Mouse (Mus musculus): ENCODE measurements around the gene Plekha7.

The Plekha7 gene

DNA sequence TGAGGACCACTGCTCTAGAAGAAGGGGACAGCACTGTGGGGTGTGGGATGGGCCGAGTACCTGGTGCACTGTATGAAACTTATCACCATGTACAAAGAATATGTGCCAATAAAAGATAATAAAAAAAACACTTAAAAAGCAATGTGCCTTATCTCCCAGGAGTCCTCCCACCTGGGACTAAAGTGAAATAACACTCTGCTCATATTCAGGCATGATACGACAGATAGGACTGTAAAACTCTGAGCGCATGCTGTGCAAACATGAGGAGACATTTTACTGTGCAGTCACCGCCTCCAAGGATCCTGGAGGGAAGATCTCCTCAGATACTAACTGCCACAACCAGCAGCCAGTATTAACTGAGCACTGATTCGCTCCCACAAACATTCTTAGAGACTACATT lies 53.5 kb downstream of the Plekha7 start:
- in situ Hi-C loops (cut with MboI, MseI) = loop anchor here in 1 of 2 experiments (5.0 kb wide), 1 partner anchor 58 kb away; no protein-coding TSS in a partner anchor

DNA sequence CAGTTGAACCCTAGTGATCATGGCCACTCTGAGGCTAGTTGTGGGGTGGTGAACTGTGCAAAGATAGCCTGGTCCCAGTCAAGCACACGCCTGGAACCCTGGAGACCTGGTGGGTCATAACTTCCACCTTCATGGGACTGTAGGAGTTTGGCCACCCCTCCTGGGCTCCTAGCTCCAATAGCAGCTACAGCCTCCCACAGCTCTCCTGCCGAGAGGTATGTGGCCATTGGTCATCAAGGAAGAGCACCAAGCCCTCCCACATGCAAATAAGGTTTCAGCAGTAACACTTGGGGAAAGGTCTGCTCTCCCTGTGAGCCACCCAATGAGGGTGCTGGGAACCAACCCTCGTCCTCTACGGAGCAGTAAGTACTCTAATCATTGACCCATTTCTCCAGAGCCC lies 55.7 kb downstream of the Plekha7 start:
- in situ Hi-C loops (cut with MboI, MseI) = loop anchor here in 1 of 2 experiments (5.0 kb wide), 1 partner anchor 60 kb away; no protein-coding TSS in a partner anchor

DNA sequence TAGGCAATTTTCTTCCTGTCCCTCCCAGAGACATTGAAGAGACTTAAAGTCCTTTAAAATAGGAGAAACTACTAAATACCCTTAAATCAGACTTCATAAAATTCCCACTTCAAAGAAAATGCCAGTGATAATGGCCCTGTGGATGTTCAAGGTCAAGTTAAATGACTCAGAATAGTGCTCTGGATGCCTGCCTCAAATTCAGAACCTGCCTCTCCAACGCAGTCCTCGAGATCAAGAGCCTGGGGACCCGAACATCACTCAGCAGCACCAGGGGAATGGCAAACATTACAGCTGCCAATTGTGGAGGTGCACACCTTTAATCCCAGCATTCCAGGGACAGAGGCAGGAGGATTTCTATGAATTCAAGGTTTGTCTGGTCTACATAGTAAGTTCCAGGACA lies 56.7 kb downstream of the Plekha7 start:
- in situ Hi-C loops (cut with MboI, MseI) = loop anchor here in 1 of 2 experiments (5.0 kb wide), 1 partner anchor 61 kb away; no protein-coding TSS in a partner anchor

DNA sequence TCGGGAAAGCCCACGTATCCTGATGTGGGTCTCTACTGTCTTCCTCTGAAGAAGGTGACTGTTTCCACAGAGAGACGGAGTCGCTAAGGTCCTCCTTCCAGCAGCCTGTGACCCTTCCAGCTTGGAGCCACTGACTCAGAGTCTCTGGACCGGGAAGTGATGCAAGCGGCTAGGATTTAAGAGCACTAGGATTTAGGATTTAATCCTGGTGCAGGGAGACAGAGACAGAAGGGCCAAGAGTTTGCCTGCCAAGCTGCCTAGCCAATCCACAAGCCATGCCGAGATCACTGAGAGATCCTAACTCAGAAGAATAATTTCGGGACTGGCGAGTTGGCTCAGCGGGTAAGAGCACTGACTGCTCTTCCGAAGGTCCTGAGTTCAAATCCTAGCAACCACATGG lies 59.6 kb downstream of the Plekha7 start:
- in situ Hi-C loops (cut with MboI, MseI) = loop anchor here in 1 of 2 experiments (25.0 kb wide), 1 partner anchor 364 kb away; no protein-coding TSS in a partner anchor

DNA sequence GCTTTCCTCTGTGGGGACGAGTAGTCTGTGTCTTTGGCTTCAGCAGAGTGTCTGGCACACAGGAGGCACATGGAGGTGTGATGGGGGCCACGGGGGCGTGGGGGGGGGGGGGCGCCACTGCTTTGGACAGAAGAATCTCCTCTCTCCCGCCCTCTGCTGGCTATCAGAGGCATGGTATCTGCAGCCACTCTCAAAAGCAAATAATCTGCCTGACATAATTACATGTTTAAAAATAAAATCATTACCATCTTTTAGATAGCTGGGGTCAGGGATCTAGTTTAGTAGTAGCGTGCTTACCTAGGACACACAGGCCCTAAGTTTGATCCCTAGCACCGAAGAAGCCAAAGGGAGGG lies 60.8 kb downstream of the Plekha7 start:
- in situ Hi-C loops (cut with MboI, MseI) = loop anchor here in 1 of 2 experiments (25.0 kb wide), 1 partner anchor 365 kb away; no protein-coding TSS in a partner anchor

DNA sequence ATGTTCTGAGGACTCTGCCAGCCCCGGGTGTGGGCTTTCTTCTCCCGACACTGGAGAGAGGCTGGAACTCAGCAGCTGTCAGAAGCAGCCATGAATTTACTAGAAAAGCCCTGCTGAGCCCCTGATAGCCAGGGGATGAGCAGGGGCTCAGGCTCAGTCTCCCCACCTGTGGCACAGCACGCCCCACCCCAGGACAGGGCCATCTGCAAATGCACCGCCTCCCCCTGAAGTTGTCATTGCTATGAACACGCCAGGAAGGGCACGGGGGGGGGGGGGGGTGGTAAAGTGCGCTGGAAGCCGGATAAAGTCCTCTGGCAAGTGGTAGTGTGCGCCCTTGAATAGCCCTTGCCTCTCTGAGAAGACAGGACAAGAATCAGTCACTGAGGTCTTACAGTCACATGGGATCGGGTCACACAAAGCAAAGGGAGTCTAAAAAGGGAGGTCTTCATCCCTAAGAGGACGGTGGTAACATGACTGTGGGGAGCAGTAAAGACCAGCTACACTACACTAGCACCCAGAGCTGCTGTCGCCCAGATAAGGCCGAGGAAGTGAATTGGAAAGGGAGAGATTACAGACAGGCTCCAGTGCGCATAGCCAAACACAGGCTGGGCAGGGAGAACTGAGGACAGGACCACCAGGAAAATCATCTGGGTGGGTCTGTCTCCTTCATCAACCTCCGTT lies 61.3 kb downstream of the Plekha7 start:
- in situ Hi-C loops (cut with MboI, MseI) = loop anchor here in 1 of 2 experiments (25.0 kb wide), 1 partner anchor 365 kb away; no protein-coding TSS in a partner anchor

DNA sequence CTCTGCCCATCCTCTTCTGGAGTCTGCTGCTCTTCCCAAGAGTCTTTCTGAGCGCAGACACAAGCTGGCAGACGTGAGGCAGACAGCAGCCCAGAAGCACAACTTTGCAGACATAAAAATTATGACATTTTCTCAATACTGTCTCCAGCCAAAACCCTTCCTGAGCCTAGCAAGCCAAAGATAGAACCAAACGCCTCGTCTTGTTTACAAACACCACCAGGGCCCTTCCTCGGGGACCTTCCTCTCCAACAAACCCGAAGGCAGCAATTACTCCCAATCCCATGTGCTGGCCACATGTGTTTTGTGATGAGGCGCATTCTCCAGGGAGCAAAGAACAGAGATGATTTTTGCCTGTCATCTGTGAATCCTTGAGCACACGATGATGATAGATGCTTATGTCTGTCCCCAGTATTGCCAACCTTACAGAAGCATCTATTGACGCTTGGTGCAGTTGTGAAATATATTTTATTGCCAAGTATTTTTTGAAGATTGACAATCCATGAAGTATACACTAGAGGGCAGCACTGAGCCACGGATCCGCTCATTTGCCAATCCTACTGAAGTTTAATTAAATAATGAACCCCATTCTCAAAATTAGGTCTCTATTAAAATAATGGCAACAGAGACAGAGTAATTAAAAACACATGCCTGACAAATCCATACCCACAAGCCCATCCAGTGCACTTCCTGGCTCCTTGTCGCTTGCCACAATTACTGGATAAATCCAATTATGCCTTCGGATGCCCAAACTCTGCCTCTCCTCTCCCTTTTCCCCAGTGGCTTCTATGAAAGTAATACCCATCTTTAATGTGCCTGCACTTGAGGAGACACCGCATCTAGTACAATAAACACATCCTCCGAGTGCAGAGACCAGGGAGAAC lies 62.1 kb downstream of the Plekha7 start:
- in situ Hi-C loops (cut with MboI, MseI) = loop anchor here in 1 of 2 experiments (25.0 kb wide), 1 partner anchor 366 kb away; no protein-coding TSS in a partner anchor

DNA sequence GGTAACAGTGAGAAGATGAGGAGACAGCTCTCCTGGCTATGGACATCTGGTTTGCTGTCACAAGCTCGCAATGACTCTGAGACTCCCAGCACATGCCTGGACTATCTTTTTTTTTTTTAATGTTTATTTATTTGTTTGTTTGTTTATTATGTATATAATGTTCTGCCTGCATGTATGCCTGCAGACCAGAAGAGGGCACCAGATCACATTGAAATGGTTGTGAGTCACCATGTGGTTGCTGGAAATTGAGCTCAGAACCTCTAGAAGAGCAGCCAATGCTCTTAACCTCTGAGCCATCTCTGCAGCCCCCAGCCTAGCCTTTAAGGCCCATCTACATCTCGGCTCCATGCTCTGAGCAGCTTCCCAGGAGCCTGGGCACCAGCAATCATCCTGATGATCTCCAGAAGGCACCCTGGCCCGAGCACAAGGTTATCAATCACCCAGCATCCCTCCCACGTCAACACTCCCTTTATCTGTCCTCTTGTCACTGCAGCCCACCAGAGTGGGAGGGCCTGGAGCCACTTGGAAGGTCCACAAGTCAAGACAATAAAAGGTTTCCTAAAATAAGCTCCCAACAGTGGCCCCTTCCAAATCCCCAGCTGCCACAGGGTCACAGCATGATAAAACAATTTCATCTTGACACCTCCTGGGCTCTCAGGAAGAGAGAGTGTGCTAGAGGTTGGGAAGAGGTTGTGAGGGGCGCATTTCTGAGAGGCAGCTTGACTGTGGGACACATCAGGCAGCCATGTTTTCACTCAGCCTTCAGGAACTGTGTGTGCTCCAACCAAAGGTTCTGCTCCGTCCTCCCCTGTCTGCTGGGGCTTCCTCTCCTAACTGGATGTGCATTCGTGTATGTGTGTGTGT lies 63.6 kb downstream of the Plekha7 start:
- in situ Hi-C loops (cut with MboI, MseI) = loop anchor here in 1 of 2 experiments (25.0 kb wide), 1 partner anchor 368 kb away; no protein-coding TSS in a partner anchor

DNA sequence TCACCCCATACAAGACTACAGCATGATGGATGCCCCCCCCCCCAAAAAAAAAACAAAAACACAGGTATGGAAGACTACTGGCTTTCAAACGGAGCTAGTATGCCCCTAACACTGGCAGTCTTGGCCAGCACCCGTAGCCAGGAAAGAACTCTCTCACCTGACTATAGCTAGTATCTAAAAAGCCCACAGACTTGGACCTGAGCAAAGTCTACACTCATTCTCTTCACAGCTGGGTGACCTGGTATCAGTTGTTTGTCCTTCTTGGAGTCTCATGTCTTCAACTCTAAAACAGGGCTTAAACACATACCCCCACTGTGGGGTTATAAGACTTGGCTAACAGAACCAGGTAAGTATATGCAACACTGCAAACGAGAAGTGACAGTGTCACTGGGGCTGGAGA lies 65.4 kb downstream of the Plekha7 start:
- in situ Hi-C loops (cut with MboI, MseI) = loop anchor here in 1 of 2 experiments (25.0 kb wide), 1 partner anchor 369 kb away; no protein-coding TSS in a partner anchor

DNA sequence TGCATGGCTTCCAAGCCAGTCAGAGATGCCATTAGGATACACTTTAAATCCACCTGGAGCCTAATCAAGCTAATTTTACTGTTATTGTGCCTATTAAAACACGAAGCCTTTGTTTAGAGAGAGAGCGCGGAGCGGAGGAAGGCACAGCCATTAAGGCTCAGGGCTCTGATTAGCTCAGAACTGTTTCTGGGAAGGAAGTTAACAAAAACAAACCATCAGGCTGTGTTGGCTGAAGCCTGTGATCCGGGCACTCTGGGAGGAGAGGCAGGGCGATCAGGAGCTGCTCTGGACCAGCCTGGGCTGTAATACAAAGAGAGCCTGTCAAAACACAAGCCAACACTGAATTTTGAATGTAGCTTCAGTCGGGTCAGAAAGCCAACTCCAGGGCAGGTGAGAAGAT lies 66.6 kb downstream of the Plekha7 start:
- in situ Hi-C loops (cut with MboI, MseI) = loop anchor here in 1 of 2 experiments (25.0 kb wide), 1 partner anchor 371 kb away; no protein-coding TSS in a partner anchor

DNA sequence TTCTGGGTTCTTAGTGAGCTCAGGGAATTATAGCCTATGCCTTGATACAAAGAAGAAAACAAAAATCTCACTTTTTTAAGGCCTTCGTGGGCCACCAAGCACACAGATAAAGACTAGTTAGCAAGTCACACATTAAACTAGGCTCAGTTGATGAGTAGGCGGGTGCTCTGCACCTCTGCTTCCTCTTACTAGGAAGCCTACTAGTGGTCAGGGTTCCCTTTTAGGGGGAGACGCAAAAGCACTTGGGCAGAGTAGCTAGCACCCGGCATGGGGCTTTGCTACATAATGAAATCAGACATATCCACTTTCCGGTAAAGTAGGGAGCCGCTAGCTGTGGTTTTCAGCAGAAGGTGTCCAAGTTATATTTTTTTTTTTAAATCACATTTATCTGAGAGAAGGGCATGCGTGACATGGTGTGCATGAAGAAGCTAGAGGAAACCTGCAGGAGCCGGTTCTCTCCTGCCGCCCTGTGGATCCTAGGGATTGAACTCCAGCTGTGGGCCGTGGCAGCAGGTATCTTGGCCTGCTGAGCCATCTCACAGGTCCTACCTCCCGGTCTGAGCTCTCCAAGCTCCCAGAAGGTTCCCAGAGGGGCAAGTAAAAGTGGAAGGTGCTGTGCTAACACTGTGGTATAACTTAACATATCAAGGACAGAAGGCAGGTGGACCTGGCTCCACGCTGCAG lies 67.2 kb downstream of the Plekha7 start:
- in situ Hi-C loops (cut with MboI, MseI) = loop anchor here in 1 of 2 experiments (25.0 kb wide), 1 partner anchor 371 kb away; no protein-coding TSS in a partner anchor

DNA sequence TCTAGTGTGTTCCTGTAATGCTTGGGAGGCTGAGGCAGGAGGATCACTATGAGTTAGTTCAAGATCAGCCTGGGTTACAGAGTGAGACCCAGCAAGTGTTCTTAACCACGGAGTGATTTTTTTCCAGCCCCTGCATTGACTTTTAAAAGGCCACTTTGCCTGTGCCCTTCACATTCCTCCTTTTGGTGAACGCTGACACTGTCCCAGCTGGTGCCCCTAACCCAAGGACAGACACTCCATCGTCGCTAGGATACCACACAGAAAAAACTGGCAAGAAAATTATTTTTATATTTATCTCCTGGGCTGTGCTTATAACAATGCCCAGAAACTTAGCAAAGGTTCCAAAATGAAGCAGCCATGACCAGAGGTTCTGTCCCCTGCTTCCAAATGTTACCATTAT lies 67.8 kb downstream of the Plekha7 start:
- in situ Hi-C loops (cut with MboI, MseI) = loop anchor here in 1 of 2 experiments (25.0 kb wide), 1 partner anchor 372 kb away; no protein-coding TSS in a partner anchor

DNA sequence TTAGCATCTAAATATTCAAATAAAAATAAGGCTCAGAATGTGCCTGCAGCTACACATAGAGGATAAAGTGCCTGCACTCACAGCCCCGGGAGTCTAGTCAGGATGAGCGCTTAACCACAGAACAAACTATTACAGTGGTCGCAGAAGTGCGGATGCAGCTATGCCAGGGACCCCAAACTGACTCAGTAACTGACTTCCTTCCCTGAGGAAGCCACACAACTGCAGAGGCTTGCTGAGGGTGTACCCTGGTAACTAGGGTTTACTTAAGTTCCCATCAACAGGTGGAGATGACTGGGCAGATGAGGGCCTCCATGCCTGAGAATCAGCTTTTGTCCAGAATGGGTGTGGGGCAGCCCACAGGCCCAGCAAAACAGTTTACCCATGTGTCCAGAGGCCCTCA lies 69.9 kb downstream of the Plekha7 start:
- in situ Hi-C loops (cut with MboI, MseI) = loop anchor here in 1 of 2 experiments (25.0 kb wide), 1 partner anchor 374 kb away; no protein-coding TSS in a partner anchor

DNA sequence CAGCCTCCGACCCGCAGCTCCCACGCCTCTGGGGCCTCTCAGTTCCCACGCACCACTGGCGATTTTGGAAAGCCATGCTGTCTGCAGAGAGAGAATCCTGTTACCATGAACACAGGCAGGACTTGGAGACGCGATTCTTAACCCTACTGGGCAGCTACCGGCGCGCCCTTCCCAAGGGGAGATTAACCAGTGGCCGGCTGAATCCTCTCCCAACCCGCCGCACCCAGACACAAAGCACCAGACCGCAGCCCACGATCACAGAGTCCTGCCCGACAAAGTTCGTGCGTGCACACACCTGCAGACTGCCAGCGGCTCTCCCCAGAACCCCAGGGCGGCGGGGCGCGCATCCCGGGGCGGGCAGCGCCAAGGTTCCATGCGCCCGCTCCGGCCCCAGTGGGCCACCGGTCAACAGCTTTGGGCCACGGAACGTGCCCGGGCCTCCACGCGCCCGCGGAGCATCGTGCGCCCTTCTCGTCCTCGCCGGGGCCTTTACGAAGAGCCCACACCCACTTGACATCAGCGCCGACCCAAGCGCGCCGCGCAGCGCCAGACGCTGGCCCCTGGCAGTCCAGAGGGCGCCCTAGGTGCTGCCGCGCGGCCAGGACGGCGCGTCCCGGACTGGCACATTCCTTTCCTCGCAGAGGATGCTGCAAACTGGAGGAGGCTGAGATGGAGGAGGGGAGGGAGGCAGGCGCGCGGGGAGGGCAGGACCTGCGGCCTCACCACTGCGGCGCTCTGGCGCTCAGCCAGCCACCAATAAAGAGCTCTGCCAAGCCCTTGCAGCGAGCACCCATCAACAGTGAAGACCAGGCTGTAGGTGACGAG lies 70.8 kb downstream of the Plekha7 start:
- in situ Hi-C loops (cut with MboI, MseI) = loop anchor here in 1 of 2 experiments (25.0 kb wide), 1 partner anchor 375 kb away; no protein-coding TSS in a partner anchor

DNA sequence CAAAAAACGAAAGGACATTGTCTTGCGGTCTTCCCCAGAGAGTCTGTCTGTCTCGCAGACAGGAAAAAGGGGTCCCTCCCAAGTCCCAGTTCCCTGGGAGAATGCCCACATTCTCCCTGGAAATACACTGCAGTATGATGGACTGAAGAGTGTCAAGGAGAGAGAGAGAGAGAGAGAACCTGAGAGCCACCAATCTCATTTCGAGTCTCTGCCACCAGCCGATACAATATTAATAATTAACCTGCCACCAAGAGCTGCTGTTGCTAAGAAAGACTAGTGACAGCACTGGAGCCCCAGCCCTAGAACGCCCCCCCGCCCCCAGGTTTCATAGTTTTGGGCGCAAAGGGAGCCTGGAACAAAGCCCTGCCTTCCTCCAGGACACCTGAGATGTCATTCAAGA lies 71.6 kb downstream of the Plekha7 start:
- in situ Hi-C loops (cut with MboI, MseI) = loop anchor here in 1 of 2 experiments (25.0 kb wide), 1 partner anchor 376 kb away; no protein-coding TSS in a partner anchor

DNA sequence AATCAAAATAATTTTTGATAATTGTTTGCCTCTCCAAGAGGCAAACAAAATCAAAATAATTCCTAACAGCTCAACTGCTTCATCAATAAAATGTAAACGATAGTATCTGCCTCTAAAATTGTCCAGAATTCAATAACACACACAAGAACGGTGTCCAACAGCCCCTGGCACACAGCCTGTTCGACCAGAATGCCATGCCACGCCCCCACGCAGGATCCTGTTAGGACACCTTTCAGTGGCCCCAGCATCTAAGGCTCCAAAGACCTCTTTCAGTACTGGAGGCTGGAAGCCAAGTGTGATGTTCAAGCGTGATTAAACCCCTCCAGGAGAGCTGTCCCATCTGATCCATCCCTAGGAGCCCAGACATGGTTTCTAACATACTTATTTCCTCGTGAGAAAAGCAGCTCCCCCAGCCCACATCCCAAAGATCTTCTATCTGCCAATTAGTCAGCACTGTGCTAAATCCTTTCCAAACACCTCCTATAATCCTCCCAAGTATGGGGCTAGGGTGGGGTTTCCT lies 73.8 kb downstream of the Plekha7 start:
- in situ Hi-C loops (cut with MboI, MseI) = loop anchor here in 1 of 2 experiments (25.0 kb wide), 1 partner anchor 378 kb away; no protein-coding TSS in a partner anchor

DNA sequence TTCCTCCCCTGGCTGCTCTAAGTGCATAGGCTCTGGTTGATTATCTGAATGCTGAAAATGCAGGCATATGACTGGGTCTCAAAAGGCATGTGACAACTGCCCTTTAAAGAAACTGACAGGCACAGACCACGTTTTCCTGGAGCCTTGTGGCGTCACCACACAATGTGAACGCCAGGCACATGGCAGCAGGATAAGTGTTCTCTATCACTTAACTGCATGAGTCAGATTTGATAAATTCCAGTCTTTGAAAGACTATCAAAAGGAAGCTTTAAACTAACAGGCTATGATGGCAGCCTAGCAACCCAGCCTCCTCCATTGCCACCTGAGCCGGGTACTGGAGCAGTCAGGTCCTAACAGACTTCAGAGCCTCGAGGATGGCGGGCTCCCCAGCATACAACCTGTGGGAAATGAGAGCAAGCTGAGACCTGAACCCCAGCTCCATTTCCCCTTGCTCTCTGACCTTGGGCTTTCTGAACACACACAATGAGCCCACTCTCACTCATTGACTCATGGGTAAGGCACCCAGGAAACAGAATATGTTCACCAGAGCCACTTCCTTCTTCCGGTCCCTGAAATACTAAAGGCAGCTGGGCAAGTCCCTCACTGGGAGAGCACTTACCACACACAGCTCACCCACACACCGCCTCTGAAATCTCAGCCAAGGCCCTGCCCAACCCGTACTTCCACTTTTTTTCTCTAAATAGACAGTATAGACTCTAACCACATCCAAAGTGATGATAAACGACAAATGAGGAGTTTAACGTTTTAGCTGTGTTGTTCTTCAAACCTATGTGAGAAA lies 77.2 kb downstream of the Plekha7 start:
- in situ Hi-C loops (cut with MboI, MseI) = loop anchor here in 1 of 2 experiments (25.0 kb wide), 1 partner anchor 381 kb away; no protein-coding TSS in a partner anchor

DNA sequence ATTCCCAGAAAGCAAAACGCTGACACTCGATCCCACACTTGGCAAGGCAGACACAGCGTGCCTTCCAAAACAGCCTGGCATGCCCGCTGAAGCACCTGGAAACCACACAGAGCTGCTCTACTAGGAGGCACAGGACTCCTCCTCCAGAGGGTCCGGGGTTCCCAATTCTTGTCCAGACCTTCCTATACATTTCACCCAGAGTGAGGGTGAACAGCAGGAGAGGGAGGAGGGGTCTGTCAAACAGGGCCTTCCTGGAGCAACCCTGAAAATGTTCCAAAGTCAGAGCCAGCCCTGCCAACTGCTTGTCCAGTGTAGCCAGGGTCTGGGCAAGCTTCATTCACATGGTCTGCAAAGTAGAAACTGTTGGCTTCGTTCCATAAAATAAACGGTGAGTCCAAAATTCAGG lies 81.3 kb downstream of the Plekha7 start:
- in situ Hi-C loops (cut with MboI, MseI) = loop anchor here in 1 of 2 experiments (25.0 kb wide), 1 partner anchor 385 kb away; no protein-coding TSS in a partner anchor
